Mouse (Mus musculus) embryonic fibroblast, embryonic 13.5 days (primary cell): ENCODE results near the gene C130026I21Rik.
"Not testable (repeated sequence)": the region's sequence is repeated elsewhere in the genome, so short reads cannot be mapped to it uniquely, and the experiment has no call there.

Experiments
- CTCF ChIP-seq: IDR thresholded peaks from 2 replicates; pipeline ENCODE4 v1.5.1; 2011; ENCODE audit warnings: mild to moderate bottlenecking, control low read depth, low read length, moderate library complexity, borderline replicate concordance; ENCODE audit not compliant: insufficient read depth
- POLR2A ChIP-seq: IDR thresholded peaks from 2 replicates; pipeline ENCODE4 v1.6.1; 2011; ENCODE audit warnings: low read depth, mild to moderate bottlenecking, control low read depth, low read length, moderate library complexity

- not testable (repeated sequence) for TF ChIP-seq POLR2A, CTCF
Observed at GRCm38 (mm10) chr1:85270466-85270865, at the start of gene C130026I21Rik.
